Mouse (Mus musculus): ENCODE results near the gene Adamtsl5. TPM values are rescaled to one million over a fixed set of nuclear protein-coding genes. Genes with fewer than 3 reads are reported as not detected.
A peak's percentile ranks its signal among the peaks of the same experiment; 100 is the strongest.

Gene Adamtsl5
- polyA plus RNA-seq, 2 experiments, result 6.7 to 16.5 TPM

GRCm38 (mm10) chr10:80339941-80340750, 8.1 kb downstream of the Adamtsl5 start:
- peak; percentile 71 for DNase-seq (ENCODE audit: low spot score)
- no peak for TF ChIP-seq POLR2A (IDR thresholded peaks at IDR 0.05; ENCODE audit: borderline replicate concordance, extremely low read depth, insufficient read depth, insufficient read length)
- Histone ChIP-seq H3K4me1 (ENCODE audit: control insufficient read depth, insufficient read depth, low read length) (peaks cover 16% of the 10 kb centered on the region), H3K4me3 (replicated peaks; ENCODE audit: low read length) (no peak overlapping the region; the same call in 1 of the 2 replicates), H3K9me3 (ENCODE audit: control insufficient read depth, low read length) (no peaks in the 10 kb centered on the region), H3K4me2 (replicated peaks; ENCODE audit: low read depth, low read length, severe bottlenecking) (peak overlapping the region; percentile 34), H3K27me3 (ENCODE audit: control insufficient read depth, insufficient read depth, low read length) (peaks cover 50% of the 10 kb centered on the region), H3K27ac (replicated peaks; ENCODE audit: low read depth, low read length) (no peak overlapping the region), H3K9ac (ENCODE audit: low read depth, low read length, severe bottlenecking) (no peak overlapping the region), H3K36me3 (ENCODE audit: control insufficient read depth, insufficient read depth, low read length) (no peaks in the 10 kb centered on the region)
- ATAC-seq (ENCODE audit: low FRiP score, low read depth), result peak; percentile 30; the same call in 1 of the 2 replicates
- WGBS, result 21% methylated on average over 19 of the region's 19 CpGs

- no peak overlapping the region for H3K4me2 ChIP-seq (replicated peaks; ENCODE audit: low read depth, low read length, severe bottlenecking)
- no peak for ATAC-seq (ENCODE audit: low FRiP score, low read depth)
- no peak overlapping the region for H3K9ac ChIP-seq (ENCODE audit: low read depth, low read length, severe bottlenecking)
- H3K27me3 ChIP-seq (ENCODE audit: control insufficient read depth, insufficient read depth, low read length), result peaks cover 12% of the 10 kb centered on the region
- H3K4me1 ChIP-seq (ENCODE audit: control insufficient read depth, insufficient read depth, low read length), result 0 out of 2 replicates have a peak, but pooled peaks cover 3% of the 10 kb centered on the region
- H3K9me3 ChIP-seq (ENCODE audit: control insufficient read depth, low read length), result no peaks in the 10 kb centered on the region
- WGBS, result 82% methylated on average over 12 of the region's 12 CpGs
- no peak for TF ChIP-seq POLR2A (IDR thresholded peaks at IDR 0.05; ENCODE audit: borderline replicate concordance, extremely low read depth, insufficient read depth, insufficient read length)
- H3K4me3 ChIP-seq (replicated peaks; ENCODE audit: low read length), result no peak overlapping the region
- no peak for DNase-seq (ENCODE audit: low spot score)
- no peaks in the 10 kb centered on the region for H3K36me3 ChIP-seq (ENCODE audit: control insufficient read depth, insufficient read depth, low read length)
- H3K27ac ChIP-seq (replicated peaks; ENCODE audit: low read depth, low read length), result no peak overlapping the region
Observed at GRCm38 (mm10) chr10:80336263-80336662, 11.9 kb downstream of the Adamtsl5 start.

GRCm38 (mm10) chr10:80332525-80332989, 15.7 kb downstream of the Adamtsl5 start:
- ATAC-seq (ENCODE audit: low FRiP score, low read depth) (no peak), DNase-seq (ENCODE audit: low spot score) (no peak)
- H3K27ac ChIP-seq (replicated peaks; ENCODE audit: low read depth, low read length), result no peak overlapping the region
- no peaks in the 10 kb centered on the region for H3K36me3 ChIP-seq (ENCODE audit: control insufficient read depth, insufficient read depth, low read length)
- no peak overlapping the region for H3K9ac ChIP-seq (ENCODE audit: low read depth, low read length, severe bottlenecking)
- TF ChIP-seq POLR2A (IDR thresholded peaks at IDR 0.05; ENCODE audit: borderline replicate concordance, extremely low read depth, insufficient read depth, insufficient read length), result no peak
- no peak overlapping the region for H3K4me2 ChIP-seq (replicated peaks; ENCODE audit: low read depth, low read length, severe bottlenecking)
- no peak overlapping the region for H3K4me3 ChIP-seq (replicated peaks; ENCODE audit: low read length)
- H3K4me1 ChIP-seq (ENCODE audit: control insufficient read depth, insufficient read depth, low read length), result peaks cover 10% of the 10 kb centered on the region
- WGBS, result 71% methylated on average over 5 of the region's 5 CpGs
- H3K9me3 ChIP-seq (ENCODE audit: control insufficient read depth, low read length), result no peaks in the 10 kb centered on the region
- H3K27me3 ChIP-seq (ENCODE audit: control insufficient read depth, insufficient read depth, low read length), result no peaks in the 10 kb centered on the region

- 70% methylated on average over 10 of the region's 10 CpGs for WGBS
- TF ChIP-seq POLR2A (IDR thresholded peaks at IDR 0.05; ENCODE audit: borderline replicate concordance, extremely low read depth, insufficient read depth, insufficient read length), result no peak
Observed at GRCm38 (mm10) chr10:80331636-80332524, 16.3 kb downstream of the Adamtsl5 start.

GRCm38 (mm10) chr10:80330888-80331287, 17.3 kb downstream of the Adamtsl5 start:
- Histone ChIP-seq H3K4me1 (ENCODE audit: control insufficient read depth, insufficient read depth, low read length) (peaks cover 10% of the 10 kb centered on the region), H3K4me2 (replicated peaks; ENCODE audit: low read depth, low read length, severe bottlenecking) (0 out of 2 replicates have a peak overlapping the region, but pooled peaks have one; percentile 1), H3K4me3 (replicated peaks; ENCODE audit: low read length) (no peak overlapping the region), H3K36me3 (ENCODE audit: control insufficient read depth, insufficient read depth, low read length) (no peaks in the 10 kb centered on the region), H3K9ac (ENCODE audit: low read depth, low read length, severe bottlenecking) (no peak overlapping the region), H3K9me3 (ENCODE audit: control insufficient read depth, low read length) (no peaks in the 10 kb centered on the region), H3K27ac (replicated peaks; ENCODE audit: low read depth, low read length) (no peak overlapping the region), H3K27me3 (ENCODE audit: control insufficient read depth, insufficient read depth, low read length) (no peaks in the 10 kb centered on the region)
- DNase-seq (ENCODE audit: low spot score) (no peak), ATAC-seq (ENCODE audit: low FRiP score, low read depth) (no peak)
- 77% methylated on average over 2 of the region's 2 CpGs for WGBS
- no peak for TF ChIP-seq POLR2A (IDR thresholded peaks at IDR 0.05; ENCODE audit: borderline replicate concordance, extremely low read depth, insufficient read depth, insufficient read length)

More at GRCm38 (mm10) chr10:80331636-80332524, 16.3 kb downstream of the Adamtsl5 start:
- ATAC-seq (ENCODE audit: low FRiP score, low read depth), result no peak
- Histone ChIP-seq H3K4me2 (replicated peaks; ENCODE audit: low read depth, low read length, severe bottlenecking) (no peak overlapping the region), H3K36me3 (ENCODE audit: control insufficient read depth, insufficient read depth, low read length) (no peaks in the 10 kb centered on the region), H3K4me3 (replicated peaks; ENCODE audit: low read length) (no peak overlapping the region), H3K9ac (ENCODE audit: low read depth, low read length, severe bottlenecking) (no peak overlapping the region), H3K9me3 (ENCODE audit: control insufficient read depth, low read length) (no peaks in the 10 kb centered on the region), H3K27ac (replicated peaks; ENCODE audit: low read depth, low read length) (no peak overlapping the region), H3K4me1 (ENCODE audit: control insufficient read depth, insufficient read depth, low read length) (peaks cover 10% of the 10 kb centered on the region), H3K27me3 (ENCODE audit: control insufficient read depth, insufficient read depth, low read length) (no peaks in the 10 kb centered on the region)
- no peak for DNase-seq (ENCODE audit: low spot score)

Data from limb, embryonic 14.5 days (tissue).